In genomic region chr3:52268737-52269513, GRCm38 (mm10) we compare ENCODE assay signal across 8 mouse cellular contexts. TPM values are rescaled to one million over a fixed set of nuclear protein-coding genes. Genes with fewer than 3 reads are reported as not detected.
DNase-seq lines count a peak whose midpoint lies in the region.

No protein-coding gene starts in this region.

- DNase-seq in 416B (ENCODE audit: low read depth), result peak; percentile 39
- peak; percentile 45 for DNase-seq in T-cell, adult 2 months (ENCODE audit: low spot score)
- peak; percentile 63 for DNase-seq in embryo, embryonic 11 days
- DNase-seq in heart, adult 9 months (ENCODE audit: low spot score in 2 of 2), result peak; percentile 36 to 50
- DNase-seq in kidney, adult 9 months, result peak; percentile 79
- DNase-seq in lung, postnatal 10 days, result peak; percentile 62
- DNase-seq in right cerebral cortex, postnatal 14 days, result peak; percentile 26
- no peak for DNase-seq in frontal cortex, adult 2 months (ENCODE audit: extremely low spot score in 1 of 2, low spot score in 1 of 2)

RNA-seq across cellular contexts. Expression of gene Foxo1, which starts 0.8 kb away (rescaled TPM):
- 8.9 and 9.1 TPM in 2 replicates for polyA plus RNA-seq in frontal cortex, adult 2 months (2012; rRNA removed)

Comparison
In these comparisons a context has a peak if more than half of its experiments do, and no peak if none do; other contexts are left out.
1. DNase-seq: peak in 416B (single experiment), T-cell, adult 2 months (single experiment), embryo, embryonic 11 days (single experiment), heart, adult 9 months (2 of 2), kidney, adult 9 months (single experiment), lung, postnatal 10 days (single experiment) and right cerebral cortex, postnatal 14 days (single experiment); none in frontal cortex, adult 2 months (0 of 2).